8 mouse cellular contexts compared by ENCODE assay signal in genomic region chr10:93833699-93834393, GRCm38 (mm10). TPM values are rescaled to one million over a fixed set of nuclear protein-coding genes. Genes with fewer than 3 reads are reported as not detected.
A peak's percentile ranks its signal among the peaks of the same experiment; 100 is the strongest.
DNase-seq lines count a peak whose midpoint lies in the region; ATAC-seq and TF ChIP-seq lines count a peak whose summit lies in the region.

No protein-coding gene starts in this region.

- H3K4me3 ChIP-seq in heart, embryonic 13.5 days: peak overlapping the region; percentile 62
- H3K4me3 ChIP-seq in kidney, postnatal 0 days (replicated peaks; ENCODE audit: low read depth, low read length): peak overlapping the region; percentile 60

- H3K27me3 ChIP-seq in heart, embryonic 13.5 days (replicated peaks): peaks cover 76% of the 10 kb centered on the region
- peaks cover 39% of the 10 kb centered on the region for H3K27me3 ChIP-seq in kidney, postnatal 0 days (ENCODE audit: insufficient read depth, low read length)

- peak; percentile 74 for ATAC-seq in CD4-positive, CD25-positive, alpha-beta regulatory T cell, adult 4 months
- ATAC-seq in heart, embryonic 13.5 days (ENCODE audit: extremely low read depth, insufficient number of reproducible peaks, low FRiP score, low TSS enrichment): peak; percentile 91
- ATAC-seq in kidney, postnatal 0 days (replicated peaks; ENCODE audit: low FRiP score, low read depth): peak; percentile 85

- TF ChIP-seq CTCF in kidney, postnatal 0 days (IDR thresholded peaks at IDR 0.05; ENCODE audit: low read depth): peak; percentile 9; the same call in 1 of the 2 replicates

- peak; percentile 80 for DNase-seq in adrenal gland, postnatal 14 days
- peak; percentile 98 for DNase-seq in embryo, embryonic 9.5 days (ENCODE audit: extremely low spot score)
- peak; percentile 65 for DNase-seq in kidney, postnatal 0 days (ENCODE audit: low spot score)
- DNase-seq in lung, postnatal 4 days: peak; percentile 73
- peak; percentile 49 for DNase-seq in retina, postnatal 7 days (ENCODE audit: low read depth, low spot score)
- DNase-seq in left cerebral cortex, postnatal 14 days (ENCODE audit: low spot score in 2 of 2): no peak

- WGBS in heart, embryonic 13.5 days: under 1% methylated on average over 71 of the region's 75 CpGs
- WGBS in kidney, postnatal 0 days: under 1% methylated on average over 72 of the region's 75 CpGs

- H3K9ac ChIP-seq in heart, embryonic 13.5 days: peak overlapping the region; percentile 58
- peak overlapping the region; percentile 37; the same call in 1 of the 2 replicates for H3K9ac ChIP-seq in kidney, postnatal 0 days (ENCODE audit: low read depth, low read length)

- H3K36me3 ChIP-seq in heart, embryonic 13.5 days: no peaks in the 10 kb centered on the region
- H3K36me3 ChIP-seq in kidney, postnatal 0 days (ENCODE audit: insufficient read depth, low read length): no peaks in the 10 kb centered on the region

- H3K4me2 ChIP-seq in heart, embryonic 13.5 days: peak overlapping the region; percentile 88
- peak overlapping the region; percentile 96 for H3K4me2 ChIP-seq in kidney, postnatal 0 days (ENCODE audit: low read length)

- no peak overlapping the region for H3K27ac ChIP-seq in heart, embryonic 13.5 days (replicated peaks)
- no peak overlapping the region for H3K27ac ChIP-seq in kidney, postnatal 0 days

- intact Hi-C loops in left cerebral cortex, postnatal 14 days (cut with DNase I): no loop called here

- peaks cover 22% of the 10 kb centered on the region for H3K4me1 ChIP-seq in heart, embryonic 13.5 days
- H3K4me1 ChIP-seq in kidney, postnatal 0 days (replicated peaks; ENCODE audit: insufficient read depth, low read length): peaks cover 13% of the 10 kb centered on the region

- H3K9me3 ChIP-seq in heart, embryonic 13.5 days: no peaks in the 10 kb centered on the region
- H3K9me3 ChIP-seq in kidney, postnatal 0 days (replicated peaks; ENCODE audit: low read length): no peaks in the 10 kb centered on the region

RNA-seq across cellular contexts. Expression of gene Usp44, which starts 2.5 kb away (rescaled TPM):
- not detected for polyA plus RNA-seq in CD4-positive, CD25-positive, alpha-beta regulatory T cell, adult 4 months (2017; shearing (Covaris generic))
- total RNA-seq in adrenal gland, postnatal 14 days (2021): not detected in 2 replicates
- 0.29 and 0.31 TPM in 2 replicates for polyA plus RNA-seq in heart, embryonic 13.5 days (2015; fragmentation: Nextera tagmentation; extraction: Ambion mirVana)
- polyA plus RNA-seq in kidney, postnatal 0 days (2015; fragmentation: Nextera tagmentation; extraction: Ambion mirVana): 0.18 and 0.34 TPM in 2 replicates
- total RNA-seq in left cerebral cortex, postnatal 14 days (2021): not detected

Comparison
In these comparisons a context has a peak if more than half of its experiments do, and no peak if none do; other contexts are left out.
1. DNase-seq: peak in adrenal gland, postnatal 14 days (single experiment), embryo, embryonic 9.5 days (single experiment), kidney, postnatal 0 days (single experiment), lung, postnatal 4 days (2 of 2) and retina, postnatal 7 days (single experiment); none in left cerebral cortex, postnatal 14 days (0 of 2).
2. Peak in every context shown above with its lines, with median percentiles within 50 percentile points of each other: ATAC-seq.